Mouse (Mus musculus) cortical plate, adult 2 months (tissue): ENCODE results near the gene Anks1.

Experiments
- CTCF ChIP-seq: fragments of 200-500 bp; IDR thresholded peaks from 2 replicates; pipeline ENCODE4 v1.5.1; 2011; ENCODE audit warnings: mild to moderate bottlenecking, control low read depth, low read length; ENCODE audit not compliant: insufficient read depth; ENCODE audit errors: extremely low read depth
- POLR2A ChIP-seq: fragments of 200-500 bp; IDR thresholded peaks from 2 replicates; pipeline ENCODE4 v1.6.1; 2011; ENCODE audit warnings: mild to moderate bottlenecking, low read length, control low read depth; ENCODE audit not compliant: insufficient read depth; ENCODE audit errors: extremely low read depth

DNA sequence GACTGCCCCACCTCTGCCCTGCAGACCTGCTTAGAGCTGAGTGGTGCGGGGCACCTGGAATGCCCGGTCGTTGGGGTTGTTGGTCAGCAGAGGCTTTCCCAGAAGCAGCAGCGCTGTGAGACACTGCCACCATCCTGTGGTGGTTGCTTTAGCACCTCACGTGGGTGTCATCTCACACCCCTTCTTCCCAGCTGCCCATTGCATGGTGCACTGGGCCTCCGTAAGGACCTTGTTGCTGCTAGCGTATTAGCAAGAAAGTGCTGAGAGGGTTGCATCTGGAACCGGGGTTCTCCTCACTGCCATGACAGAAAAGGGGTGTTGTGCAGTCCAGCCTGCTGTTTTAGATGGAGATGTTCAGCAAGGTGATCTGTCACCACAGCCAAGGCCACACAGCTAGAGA is 97.1 kb downstream of the Anks1 start:
- TF ChIP-seq CTCF = no peak
- TF ChIP-seq POLR2A = no peak
